Mouse (Mus musculus) stomach, embryonic 16.5 days (tissue): ENCODE measurements around the gene Proca1. TPM values are rescaled to one million over a fixed set of nuclear protein-coding genes. Genes with fewer than 3 reads are reported as not detected.

Experiments
- ATAC-seq: fragments of 200-750 bp; cut with Nextera tagmentation; 2 replicates; pipeline ENCODE4 v1.8.0; 2017; ENCODE audit warnings: moderate number of reproducible peaks, moderate TSS enrichment; ENCODE audit not compliant: insufficient read depth, low FRiP score
- H3K27ac ChIP-seq: fragments of 300-500 bp; sonication (generic); 2 replicates; pipeline ENCODE4 v1.5.1; 2014; ENCODE audit warnings: low read length
- H3K27me3 ChIP-seq: fragments of 300-500 bp; sonication (generic); 2 replicates; pipeline ENCODE4 v1.6.1; 2014; ENCODE audit warnings: low read length, control low read depth, mixed read lengths; ENCODE audit not compliant: control insufficient read depth, insufficient read depth
- H3K36me3 ChIP-seq: fragments of 300-500 bp; sonication (generic); 2 replicates; pipeline ENCODE4 v1.6.1; 2014; ENCODE audit warnings: low read length; ENCODE audit not compliant: control insufficient read depth, insufficient read depth
- H3K4me1 ChIP-seq: fragments of 300-500 bp; sonication (generic); 2 replicates; pipeline ENCODE4 v1.6.1; 2014; ENCODE audit warnings: low read length, control low read depth, mixed read lengths; ENCODE audit not compliant: control insufficient read depth, insufficient read depth
- H3K4me2 ChIP-seq: fragments of 300-500 bp; sonication (generic); 2 replicates; pipeline ENCODE4 v1.6.1; 2014; ENCODE audit warnings: low read depth, low read length, mixed read lengths
- H3K4me3 ChIP-seq: fragments of 300-500 bp; sonication (generic); replicated peaks from 2 replicates; pipeline ENCODE4 v1.5.1; 2014; ENCODE audit warnings: mild to moderate bottlenecking, low read length
- H3K9ac ChIP-seq: fragments of 300-500 bp; sonication (generic); 2 replicates; pipeline ENCODE4 v1.6.1; 2014; ENCODE audit warnings: low read length
- H3K9me3 ChIP-seq: fragments of 300-500 bp; sonication (generic); replicated peaks from 2 replicates; pipeline ENCODE4 v1.6.1; 2016; ENCODE audit warnings: low read length, control low read depth; ENCODE audit not compliant: control insufficient read depth
- WGBS: fragments of 180-500 bp; shearing (Covaris S2); extraction: QIAGEN DNeasy Blood & Tissue Kit; methylation state at CpG from one replicate; pipeline ENCODE4 v1.1.7; 2014; 5-methylcytosine and 5-hydroxymethylcytosine counted together
- polyA plus RNA-seq: library from polyadenylated mRNA; unstranded; fragments of >200 nt; fragmentation: Nextera tagmentation; extraction: Ambion mirVana; gene quantifications from 2 replicates; pipeline ENCODE4 v1.2.1, GENCODE M21; 2015

The Proca1 gene
- polyA plus RNA-seq, 1 experiment from 2014 or later: 3.7 TPM

DNA sequence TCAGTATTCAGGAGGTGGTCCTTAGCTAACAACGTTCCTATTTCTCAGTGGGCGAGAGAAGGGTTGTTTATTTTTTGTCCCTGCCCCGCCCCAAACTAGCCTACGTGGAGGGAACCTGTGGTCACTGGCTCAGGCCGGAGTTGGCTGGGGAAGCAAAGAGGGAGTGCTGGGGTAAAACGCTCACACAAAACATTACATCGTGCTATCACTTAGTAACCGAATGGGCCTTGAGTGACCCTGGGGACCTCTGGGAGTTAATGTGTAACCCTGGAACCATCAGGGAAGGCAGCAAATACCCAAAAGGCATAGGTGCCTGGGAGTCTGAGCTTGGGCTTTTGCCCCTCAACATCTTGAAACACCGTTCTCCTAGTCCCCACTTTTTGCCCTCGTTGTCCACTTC, 15.8 kb upstream of the Proca1 start:
- Histone ChIP-seq H3K27me3 (no peaks in the 10 kb centered on the region), H3K27ac (peak overlapping the region; percentile 99), H3K4me1 (peaks cover 52% of the 10 kb centered on the region), H3K4me3 (peak overlapping the region; percentile 70), H3K9ac (peak overlapping the region; percentile 88), H3K36me3 (peaks cover 8% of the 10 kb centered on the region; the same call in 1 of the 2 replicates), H3K9me3 (no peaks in the 10 kb centered on the region), H3K4me2 (peak overlapping the region; percentile 94)
- WGBS: 2% methylated on average over 10 of the region's 10 CpGs
- peak; percentile 12; the same call in 1 of the 2 replicates for ATAC-seq

DNA sequence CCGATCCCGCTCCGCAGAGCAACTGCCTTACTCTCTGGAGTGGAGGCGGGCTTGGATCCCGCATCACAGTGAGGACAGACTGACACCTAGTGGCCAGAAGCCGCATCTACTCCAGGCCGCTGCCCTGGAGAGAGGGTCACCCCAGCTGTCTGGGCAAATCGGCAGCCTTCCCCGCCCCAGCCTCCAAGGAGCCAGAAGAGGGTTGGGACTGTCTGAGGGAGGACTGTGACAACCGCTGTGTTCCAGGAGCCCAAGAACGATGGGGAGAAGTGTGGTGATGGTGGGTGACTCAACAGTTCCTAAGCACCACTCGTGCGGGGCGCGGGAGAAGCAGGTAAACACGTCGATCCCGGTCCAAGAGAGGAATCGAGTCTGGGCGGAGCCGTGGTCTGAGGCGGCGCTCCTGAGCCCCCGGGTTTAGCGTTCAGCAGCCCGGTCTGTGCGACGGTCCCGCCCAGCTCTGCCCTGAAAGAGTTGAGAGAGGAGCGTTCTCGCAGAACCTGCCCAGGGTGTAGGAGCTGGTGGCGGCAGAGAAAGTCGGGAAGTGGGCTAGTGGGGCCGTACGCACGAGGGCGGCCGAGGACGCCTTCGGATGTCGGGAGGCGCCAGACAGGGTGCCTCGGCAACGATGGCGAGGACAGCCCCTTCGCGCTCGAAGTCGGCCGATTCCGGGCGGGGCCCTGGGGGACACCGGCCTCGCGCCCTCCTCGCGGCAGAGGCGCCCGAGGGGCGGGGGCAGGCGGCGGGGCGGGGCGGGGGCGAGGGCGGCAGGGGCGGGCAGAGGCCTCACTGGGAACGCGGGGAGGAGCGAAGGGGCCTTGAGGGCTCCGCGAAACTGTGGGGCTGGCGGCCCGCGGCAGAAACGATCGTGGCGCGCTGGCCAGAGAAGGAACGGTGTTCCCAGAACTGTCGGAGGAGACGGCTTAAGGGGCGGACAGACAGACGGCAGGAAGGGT, 15.0 kb upstream of the Proca1 start:
- peak overlapping the region; percentile 70 for H3K4me3 ChIP-seq
- H3K27me3 ChIP-seq: no peaks in the 10 kb centered on the region
- peaks cover 49% of the 10 kb centered on the region for H3K4me1 ChIP-seq
- H3K27ac ChIP-seq: peak overlapping the region; percentile 99
- H3K36me3 ChIP-seq: peaks cover 8% of the 10 kb centered on the region; the same call in 1 of the 2 replicates
- H3K4me2 ChIP-seq: peak overlapping the region; percentile 94
- H3K9me3 ChIP-seq: no peaks in the 10 kb centered on the region
- ATAC-seq: peak; percentile 89
- peak overlapping the region; percentile 88 for H3K9ac ChIP-seq
- WGBS: under 1% methylated on average over 68 of the region's 84 CpGs

- H3K36me3 ChIP-seq: peaks cover 8% of the 10 kb centered on the region; the same call in 1 of the 2 replicates
- no peaks in the 10 kb centered on the region for H3K9me3 ChIP-seq
- peak overlapping the region; percentile 88 for H3K9ac ChIP-seq
- peak overlapping the region; percentile 70 for H3K4me3 ChIP-seq
- H3K4me2 ChIP-seq: peak overlapping the region; percentile 94
- ATAC-seq: no peak
- H3K4me1 ChIP-seq: peaks cover 49% of the 10 kb centered on the region
- 2% methylated on average over 29 of the region's 29 CpGs for WGBS
- H3K27me3 ChIP-seq: no peaks in the 10 kb centered on the region
- peak overlapping the region; percentile 99 for H3K27ac ChIP-seq
These were observed 14.2 kb upstream of the Proca1 start for GRCm38 (mm10) chr11:78178859-78179437.

DNA sequence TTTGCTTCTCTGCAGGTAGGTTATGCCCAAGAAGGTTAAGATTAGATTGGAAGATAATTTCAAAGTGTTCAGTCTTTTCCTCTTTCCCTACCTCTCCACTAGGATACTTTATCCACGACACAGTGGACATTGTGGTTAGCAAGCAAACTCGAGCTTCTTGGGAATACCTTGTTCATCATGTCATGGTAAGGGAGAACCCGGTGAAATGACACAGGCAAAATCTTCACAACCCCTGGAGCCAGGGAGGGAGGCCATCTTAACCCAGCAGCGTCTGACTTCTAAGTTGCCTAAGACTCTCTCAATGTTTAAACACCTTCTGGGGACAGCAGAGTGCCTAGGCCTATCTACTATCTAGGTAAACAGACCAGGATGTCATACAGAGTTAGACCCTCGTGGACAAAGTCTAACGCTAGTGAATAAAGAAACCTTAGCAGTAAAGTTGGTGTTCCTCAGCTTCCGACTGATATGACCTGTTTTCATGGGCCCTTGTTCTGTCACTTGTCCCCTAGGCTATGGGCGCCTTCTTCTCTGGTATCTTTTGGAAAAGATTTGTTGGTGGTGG, 13.7 kb upstream of the Proca1 start:
- 20% methylated on average over 8 of the region's 8 CpGs for WGBS
- Histone ChIP-seq H3K9ac (peak overlapping the region; percentile 88), H3K4me3 (peak overlapping the region; percentile 70), H3K36me3 (peaks cover 8% of the 10 kb centered on the region; the same call in 1 of the 2 replicates), H3K4me1 (peaks cover 49% of the 10 kb centered on the region), H3K4me2 (peak overlapping the region; percentile 94), H3K27ac (peak overlapping the region; percentile 99), H3K9me3 (no peaks in the 10 kb centered on the region), H3K27me3 (no peaks in the 10 kb centered on the region)
- no peak for ATAC-seq

DNA sequence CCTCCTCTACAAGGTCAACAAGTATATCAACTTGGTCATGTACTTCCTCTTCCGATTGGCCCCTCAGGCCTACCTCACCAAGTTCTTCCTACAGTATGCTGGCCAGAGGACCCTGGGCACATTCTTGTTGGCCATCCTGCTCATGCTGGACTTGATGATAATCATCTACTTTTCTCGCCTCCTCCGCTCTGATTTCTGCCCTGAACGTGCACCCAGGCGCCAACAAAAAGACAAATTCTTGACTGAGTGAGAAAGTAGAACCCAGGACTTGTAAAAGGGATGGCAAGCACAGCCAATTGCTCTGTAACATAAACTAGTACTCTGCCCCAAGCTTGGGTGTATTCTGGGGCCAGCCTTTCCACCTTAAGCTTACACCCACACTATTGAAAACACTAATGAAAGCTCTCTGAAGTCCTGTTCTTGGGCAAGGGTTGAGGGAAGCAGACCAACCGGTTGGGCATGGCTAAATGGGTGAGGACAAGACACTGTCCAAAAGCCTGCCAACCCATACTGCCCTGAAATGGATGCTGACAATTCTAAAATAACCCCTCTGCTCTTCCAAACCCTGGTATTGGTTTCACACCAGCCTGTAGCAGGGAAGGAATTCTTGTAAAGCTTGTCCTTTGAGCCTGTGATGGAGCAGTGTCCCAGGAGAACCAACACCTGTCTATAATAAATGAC, 13.0 kb upstream of the Proca1 start:
- 62% methylated on average over 6 of the region's 6 CpGs for WGBS
- Histone ChIP-seq H3K9me3 (no peaks in the 10 kb centered on the region), H3K27me3 (no peaks in the 10 kb centered on the region), H3K9ac (peak overlapping the region; percentile 88), H3K4me2 (peak overlapping the region; percentile 94), H3K4me3 (peak overlapping the region; percentile 70), H3K4me1 (peaks cover 49% of the 10 kb centered on the region), H3K36me3 (peaks cover 8% of the 10 kb centered on the region; the same call in 1 of the 2 replicates), H3K27ac (peak overlapping the region; percentile 99; the same call in 1 of the 2 replicates)
- ATAC-seq: no peak

DNA sequence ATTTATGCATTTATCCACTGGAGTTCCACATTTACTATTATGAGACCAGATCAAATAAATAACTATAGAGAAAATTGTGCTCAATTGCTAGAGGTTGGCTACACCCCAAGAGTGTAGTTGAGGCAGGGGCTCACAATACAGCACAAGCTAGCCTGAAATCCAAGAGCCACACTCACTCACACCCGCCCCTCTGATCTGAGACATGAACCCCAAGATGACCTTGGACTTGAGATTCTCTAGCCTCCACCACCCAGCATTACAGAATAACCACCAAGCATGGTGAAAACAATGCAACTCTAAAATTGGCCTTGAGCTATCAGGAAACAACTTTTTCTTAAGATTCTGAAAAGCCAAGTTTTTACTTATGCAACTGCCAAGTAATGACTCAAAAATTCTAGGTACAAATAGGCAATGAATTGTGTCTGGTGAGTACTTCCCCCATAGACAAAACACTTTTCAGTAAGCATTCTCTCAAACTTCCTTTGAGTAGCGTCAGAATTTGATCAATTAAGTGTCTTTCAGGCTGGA, 11.3 kb upstream of the Proca1 start:
- H3K9ac ChIP-seq: peak overlapping the region; percentile 91
- H3K4me2 ChIP-seq: peak overlapping the region; percentile 73
- 0 out of 2 replicates have a peak overlapping the region, but pooled peaks have one; percentile 94 for H3K27ac ChIP-seq
- no peaks in the 10 kb centered on the region for H3K9me3 ChIP-seq
- ATAC-seq: no peak
- H3K4me1 ChIP-seq: peaks cover 46% of the 10 kb centered on the region
- H3K4me3 ChIP-seq: peak overlapping the region; percentile 92
- 31% methylated on average over 2 of the region's 2 CpGs for WGBS
- H3K36me3 ChIP-seq: peaks cover 8% of the 10 kb centered on the region; the same call in 1 of the 2 replicates
- no peaks in the 10 kb centered on the region for H3K27me3 ChIP-seq

- no peaks in the 10 kb centered on the region for H3K27me3 ChIP-seq
- H3K9ac ChIP-seq: peak overlapping the region; percentile 91
- peaks cover 8% of the 10 kb centered on the region; the same call in 1 of the 2 replicates for H3K36me3 ChIP-seq
- no peak for ATAC-seq
- peak overlapping the region; percentile 73 for H3K4me2 ChIP-seq
- 4% methylated on average over 7 of the region's 7 CpGs for WGBS
- peak overlapping the region; percentile 92 for H3K4me3 ChIP-seq
- H3K27ac ChIP-seq: peak overlapping the region; percentile 94
- no peaks in the 10 kb centered on the region for H3K9me3 ChIP-seq
- peaks cover 41% of the 10 kb centered on the region for H3K4me1 ChIP-seq
These were observed 10.7 kb upstream of the Proca1 start for GRCm38 (mm10) chr11:78182450-78182849.
